Mouse (Mus musculus) E14TG2a.4 (cell line): ENCODE measurements around the gene Zfp62.

ENCODE experiments used
- CTCF ChIP-seq: conservative IDR thresholded peaks from 2 replicates; pipeline ENCODE4 v1.5.1; 2014; ENCODE audit warnings: low read length
- NANOG ChIP-seq: IDR thresholded peaks from 2 replicates; pipeline ENCODE4 v1.6.1; 2014; ENCODE audit warnings: borderline replicate concordance, low read length, mixed read lengths

DNA sequence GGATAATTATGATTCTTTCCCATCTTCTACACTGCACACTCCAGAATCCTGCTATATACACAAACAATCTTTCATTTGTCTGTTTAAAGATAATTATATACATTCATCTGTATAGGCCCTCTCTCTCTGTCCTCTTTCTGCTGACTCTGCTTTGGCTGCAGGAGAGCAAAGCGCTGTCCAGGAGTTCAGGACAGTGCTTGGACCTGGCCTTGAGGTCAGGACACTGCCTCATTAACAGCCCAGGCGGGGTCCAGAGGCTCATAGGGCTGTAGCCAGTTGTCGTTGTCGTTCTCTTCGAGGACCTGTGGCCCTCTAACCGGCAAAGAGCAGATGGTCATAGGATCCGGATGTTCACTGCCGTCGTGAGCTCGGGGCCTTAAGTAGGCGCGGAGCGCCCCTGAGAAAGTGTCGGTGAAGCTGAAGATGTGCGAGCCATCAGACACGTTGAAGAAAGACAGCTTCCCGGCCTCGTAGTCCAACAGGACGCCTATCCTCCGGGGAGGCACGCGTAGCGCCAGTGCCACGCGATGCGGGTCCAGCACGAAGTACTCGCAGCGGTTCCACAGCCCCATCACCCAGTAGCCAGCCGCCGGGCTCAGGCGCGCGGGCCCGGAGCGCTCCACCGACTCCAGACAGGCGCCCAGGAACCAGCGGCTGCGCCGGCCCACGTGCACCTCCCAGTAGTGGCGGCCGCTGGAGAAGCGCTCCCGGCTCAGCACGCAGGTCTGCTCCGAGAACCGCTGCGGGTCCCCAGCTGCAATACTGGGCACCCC lies 34.1 kb upstream of the Zfp62 start:
- TF ChIP-seq CTCF (no peak), NANOG (no peak)
